Mouse (Mus musculus) spleen, embryonic (tissue): ENCODE data around the gene Olfr659.

ENCODE experiments used
- CTCF ChIA-PET: fragments of 350-600 bp; sonication (Branson Sonifier 250); formaldehyde crosslinking; loops from one replicate; lab custom pipeline; 2022; lab: Charles Lee

The Olfr659 gene

DNA sequence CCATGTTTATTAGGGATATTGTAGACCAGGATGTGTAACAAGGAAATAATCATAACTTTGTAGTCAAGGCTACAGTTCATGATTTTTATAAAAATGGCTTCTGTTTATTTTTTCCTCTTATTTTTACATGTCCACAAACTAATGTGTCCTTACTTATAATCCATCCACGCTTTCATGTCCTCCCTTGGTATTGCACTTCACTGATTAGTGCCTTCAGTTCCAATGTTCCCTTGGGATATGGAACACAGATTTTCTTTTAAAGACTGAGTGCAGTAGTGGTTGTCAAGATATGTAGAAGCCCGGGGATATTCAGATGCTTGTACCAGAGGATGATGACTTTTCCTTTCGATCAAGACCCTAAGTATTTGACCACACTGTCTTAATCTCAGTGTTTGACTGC, at the start of gene Olfr659:
TSS of gene Olfr659 (plus strand) at position 301 of the 400 bp plus-strand sequence.
- CTCF ChIA-PET = no interaction called here

DNA sequence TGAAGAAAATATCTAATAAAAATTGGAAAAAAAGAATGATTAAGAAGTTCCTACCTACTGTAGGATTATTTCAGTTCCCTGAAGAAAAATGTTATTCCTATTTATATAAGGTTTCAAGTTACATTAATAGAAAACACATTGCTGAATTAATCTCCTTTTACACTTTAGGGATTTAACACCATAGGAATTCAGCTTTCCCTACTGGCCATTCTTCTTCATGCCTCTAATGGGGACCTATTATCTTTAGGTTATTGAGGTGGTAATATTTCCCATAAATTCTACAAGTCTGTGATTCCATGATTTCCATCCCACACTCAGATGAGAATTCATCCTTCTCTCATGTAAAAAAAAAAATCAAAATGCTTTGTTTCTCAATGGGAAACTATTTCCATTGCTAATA, 42.1 kb upstream of the Olfr659 start, which contains the start of gene Olfr657:
TSS of gene Olfr657 (plus strand) at position 301 of the 400 bp plus-strand sequence.
- CTCF ChIA-PET = no interaction called here

DNA sequence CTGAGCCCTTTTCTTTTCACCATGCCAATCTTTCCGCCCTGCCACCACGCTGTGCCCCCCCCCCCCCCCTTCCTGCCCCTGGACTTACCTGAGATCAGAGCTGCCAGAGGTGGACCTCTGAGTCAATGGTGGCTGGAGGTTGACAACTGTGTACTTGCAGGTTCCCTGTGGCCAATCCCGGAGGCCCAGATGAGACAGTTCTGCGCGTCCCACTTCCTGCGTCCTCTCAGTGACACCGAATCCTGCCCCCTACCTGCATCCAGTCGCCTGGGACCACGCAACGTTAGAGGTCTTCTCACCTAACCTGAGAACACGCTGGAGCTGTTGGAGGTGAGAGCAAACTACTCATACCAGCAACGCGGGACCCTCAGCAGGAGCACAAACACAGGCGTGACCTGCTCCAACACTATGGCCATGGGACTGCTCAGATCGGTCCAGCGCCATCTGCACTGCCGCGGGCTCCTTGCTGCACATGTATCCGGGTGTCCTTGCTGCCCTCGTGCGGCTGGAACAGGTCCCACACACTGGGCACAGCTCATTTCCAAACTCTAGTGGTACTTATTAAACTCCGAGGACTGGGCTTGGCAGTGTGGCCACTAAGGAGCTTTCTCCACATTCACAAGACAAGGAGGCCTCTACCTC, 19.6 kb upstream of the Olfr659 start, which contains the start of gene Olfr658:
TSS of gene Olfr658 (minus strand) at position 465 of the 642 bp plus-strand sequence.
- CTCF ChIA-PET = interaction anchor here (0.7 kb wide), 1 partner anchor 35 kb away, joined by 3 read pairs; no protein-coding TSS in a partner anchor

DNA sequence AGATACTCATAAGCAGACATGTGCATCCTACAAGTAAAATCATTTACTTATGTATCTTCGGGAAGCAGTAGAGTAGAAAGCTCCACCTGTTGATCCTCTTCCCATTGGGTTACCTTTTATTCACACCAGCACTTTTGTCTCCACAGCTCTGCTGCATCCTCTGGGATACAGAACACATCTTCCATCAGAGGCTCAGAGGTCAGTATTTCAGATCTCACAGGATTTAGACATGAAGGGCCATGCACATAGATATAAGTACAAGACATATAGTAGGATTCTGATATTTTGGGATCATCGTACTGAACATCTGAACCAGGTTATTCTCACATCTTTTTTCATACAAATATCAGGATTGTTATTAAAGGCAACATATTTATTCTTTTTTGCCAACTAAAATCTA, 19.6 kb downstream of the Olfr659 start, which contains the start of gene Olfr661:
TSS of gene Olfr661 (plus strand) at position 301 of the 400 bp plus-strand sequence.
- CTCF ChIA-PET = interaction anchor here (0.6 kb wide), 1 partner anchor 874 kb away, joined by 4 read pairs; no protein-coding TSS in a partner anchor
